Mouse (Mus musculus) right cerebral cortex, postnatal 10 days (tissue): ENCODE data around the gene Gm10428.

ENCODE experiments used
- DNase-seq, 2 experiments: peaks; one replicate each; pipeline ENCODE4 v3.0.0; 2021; ENCODE audit warnings: low spot score in 2 of 2

The Gm10428 gene

DNA sequence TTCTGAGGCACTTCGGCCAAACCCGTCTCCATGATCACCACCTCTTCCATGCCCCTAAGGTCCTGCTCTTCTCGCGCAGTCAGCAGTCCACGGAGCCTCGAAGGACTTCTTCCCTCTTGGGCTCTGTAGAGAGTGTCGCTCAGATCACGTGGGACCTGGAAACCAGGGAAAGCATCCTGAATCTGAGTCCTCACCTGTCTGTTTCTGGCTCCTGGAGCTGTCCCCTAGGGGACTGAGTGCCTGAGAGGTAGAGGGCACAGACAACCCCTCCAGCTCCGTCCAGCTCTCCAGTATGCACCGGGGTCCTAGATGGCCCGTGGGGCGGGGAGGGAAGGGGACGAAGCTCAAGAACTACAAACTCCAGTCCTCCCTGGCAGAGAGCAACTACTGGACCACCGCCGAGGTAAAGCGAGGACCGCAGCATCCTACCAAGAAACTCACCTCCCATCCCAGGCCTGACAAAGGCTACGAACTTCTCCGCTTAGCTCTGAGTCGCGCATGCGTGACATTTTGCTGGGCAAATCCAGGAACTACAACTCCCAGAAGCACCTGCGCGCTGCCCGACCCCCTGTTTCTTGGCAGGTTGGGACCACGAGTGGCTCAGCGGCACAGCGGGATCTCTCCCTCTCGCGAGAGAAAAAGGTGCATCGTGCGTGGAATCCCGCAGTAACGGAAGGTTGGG lies 36.2 kb downstream of the Gm10428 start, which contains the start of gene Zfp286:
TSS of gene Zfp286 (minus strand) at position 528 of the 682 bp plus-strand sequence.
- DNase-seq, result peak; percentile 97 to 98

DNA sequence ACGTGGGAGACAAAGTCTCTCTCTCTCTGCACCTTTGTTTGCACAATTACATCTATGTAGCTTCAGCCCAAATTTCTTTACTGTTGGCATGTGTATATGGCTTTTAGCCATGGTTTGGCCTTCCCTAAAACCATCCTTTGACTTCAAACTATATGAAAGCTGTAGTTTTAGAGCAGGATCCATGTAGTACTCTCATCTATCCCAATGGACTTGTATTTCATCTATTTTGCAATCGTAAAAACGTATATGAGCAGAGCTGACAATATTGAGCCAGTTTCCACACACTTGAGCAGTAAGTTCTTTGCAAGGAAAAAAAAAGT lies 36.7 kb downstream of the Gm10428 start:
- no peak for DNase-seq
